Mouse (Mus musculus) liver, embryonic 14.5 days (tissue): ENCODE measurements around the gene Tnik.

ENCODE experiments used
- CTCF ChIP-seq: IDR thresholded peaks from 2 replicates; pipeline ENCODE4 v1.5.1; 2016; ENCODE audit warnings: antibody characterized with exemption, low read depth, control low read depth
- EP300 ChIP-seq: IDR thresholded peaks from 2 replicates; pipeline ENCODE4 v1.6.1; 2016; ENCODE audit warnings: antibody characterized with exemption, low read depth

- no peak for TF ChIP-seq CTCF
- TF ChIP-seq EP300, result no peak
These were observed 298.4 kb downstream of the Tnik start for GRCm38 (mm10) chr3:28561408-28561807.
